Mouse (Mus musculus) myocyte (in vitro differentiated cells): ENCODE measurements at regions not wholly inside any gene's neighbourhood (a gene's known extent, or its start where the extent isn't known, plus 50 kb on each side); places are given as distances from the start of the nearest gene placed in this dataset.

Experiments used
- H3K27me3 ChIP-seq: one replicate; pipeline ENCODE4 v1.6.1; 2011; ENCODE audit not compliant: control insufficient read depth, insufficient read depth, insufficient read length
- H3K36me3 ChIP-seq: one replicate; pipeline ENCODE4 v1.6.1; 2011; ENCODE audit not compliant: control insufficient read depth, insufficient read depth
- H3K4me2 ChIP-seq: one replicate; pipeline ENCODE4 v1.6.1; 2011; ENCODE audit warnings: low read depth, control low read depth
- H3K4me3 ChIP-seq: one replicate; pipeline ENCODE4 v1.5.1; 2011; ENCODE audit warnings: mild to moderate bottlenecking, control low read depth, moderate library complexity
- H3K79me2 ChIP-seq: one replicate; pipeline ENCODE4 v1.6.1; 2011; ENCODE audit not compliant: control insufficient read depth, insufficient read depth
- H3ac ChIP-seq: one replicate; pipeline ENCODE4 v1.6.1; 2011; ENCODE audit not compliant: control insufficient read depth, insufficient read length
- CEBPB ChIP-seq: IDR thresholded peaks from 2 replicates; pipeline ENCODE4 v1.6.1; 2011; ENCODE audit warnings: mild to moderate bottlenecking, moderate library complexity; ENCODE audit not compliant: poor library complexity, insufficient read depth, severe bottlenecking
- E2F4 ChIP-seq: IDR thresholded peaks from one replicate; pipeline ENCODE4 v1.6.1; 2011; ENCODE audit warnings: mild to moderate bottlenecking, control low read depth, moderate library complexity; ENCODE audit not compliant: insufficient read depth
- MAX ChIP-seq: IDR thresholded peaks from one replicate; pipeline ENCODE4 v1.6.1; 2011; ENCODE audit warnings: low read depth, mild to moderate bottlenecking, control low read depth
- MYOD1 ChIP-seq, 3 experiments: IDR thresholded peaks; one replicate each; pipeline ENCODE4 v1.6.1; 2011; ENCODE audit warnings: control low read depth in 2 of 3, low read depth in 2 of 3, mild to moderate bottlenecking in 2 of 3, moderate library complexity in 1 of 3; ENCODE audit not compliant: insufficient read length in 2 of 3, control insufficient read depth in 1 of 3
- MYOG ChIP-seq, 3 experiments: IDR thresholded peaks; one replicate each; pipeline ENCODE4 v1.6.1; 2011; ENCODE audit warnings: control low read depth in 2 of 3, low read depth in 2 of 3, mild to moderate bottlenecking in 2 of 3; ENCODE audit not compliant: insufficient read length in 2 of 3, control insufficient read depth in 1 of 3, insufficient read depth in 1 of 3
- POLR2A ChIP-seq: IDR thresholded peaks from one replicate; pipeline ENCODE4 v1.6.1; 2011; ENCODE audit warnings: low read depth, mild to moderate bottlenecking, control low read depth, moderate library complexity; ENCODE audit not compliant: insufficient read length
- POLR2AphosphoS2 ChIP-seq: IDR thresholded peaks from one replicate; pipeline ENCODE4 v1.6.1; 2011; ENCODE audit warnings: low read depth, control low read depth; ENCODE audit not compliant: insufficient read length
- REST ChIP-seq: IDR thresholded peaks from one replicate; pipeline ENCODE4 v1.6.1; 2011; ENCODE audit warnings: mild to moderate bottlenecking, control low read depth, moderate library complexity; ENCODE audit not compliant: insufficient read depth, insufficient read length
- SRF ChIP-seq: IDR thresholded peaks from one replicate; pipeline ENCODE4 v1.6.1; 2011; ENCODE audit warnings: low read depth; ENCODE audit not compliant: control insufficient read depth, insufficient read length
- TCF12 ChIP-seq: IDR thresholded peaks from one replicate; pipeline ENCODE4 v1.6.1; 2011; ENCODE audit warnings: mild to moderate bottlenecking, control low read depth; ENCODE audit not compliant: poor library complexity, insufficient read depth, severe bottlenecking
- TCF3 ChIP-seq: IDR thresholded peaks from one replicate; pipeline ENCODE4 v1.6.1; 2011; ENCODE audit warnings: low read depth, control low read depth; ENCODE audit not compliant: insufficient read length
- USF1 ChIP-seq: IDR thresholded peaks from one replicate; pipeline ENCODE4 v1.6.1; 2011; ENCODE audit warnings: low read depth, mild to moderate bottlenecking, control low read depth, moderate library complexity

DNA sequence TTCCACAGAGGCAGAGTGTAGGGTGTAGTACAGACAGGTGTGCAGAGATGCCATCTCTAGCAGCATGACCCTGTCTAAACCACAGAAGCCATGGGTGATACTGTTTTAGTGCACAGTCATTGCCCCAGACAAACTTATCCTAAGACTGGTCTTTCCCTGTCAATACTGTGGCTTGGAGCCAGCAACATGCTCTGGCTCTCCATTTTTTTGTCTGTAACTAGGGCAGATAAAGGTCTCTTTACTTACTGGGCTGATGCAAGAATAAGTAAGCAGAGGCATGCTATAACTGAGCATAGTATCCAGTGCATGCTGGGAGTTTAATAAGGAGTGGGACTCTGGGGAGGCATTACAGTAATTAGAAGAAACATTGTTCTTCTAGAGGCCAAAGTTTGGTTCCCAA is 267.0 kb downstream of the Wdr72 start:
- TF ChIP-seq SRF (no peak), MYOG (IDR thresholded peaks at IDR 0.05; ENCODE audit: control insufficient read depth in 1 of 3, insufficient read depth in 1 of 3, insufficient read length in 2 of 3, low read depth in 2 of 3) (no peak), POLR2AphosphoS2 (no peak), E2F4 (no peak), CEBPB (no peak), POLR2A (no peak), MAX (no peak), REST (no peak), MYOD1 (IDR thresholded peaks at IDR 0.05; ENCODE audit: control insufficient read depth in 1 of 3, insufficient read length in 2 of 3, low read depth in 2 of 3) (no peak), USF1 (no peak)
- no peak overlapping the region for H3K4me2 ChIP-seq
- no peaks in the 10 kb centered on the region for H3K79me2 ChIP-seq
- no peaks in the 10 kb centered on the region for H3K27me3 ChIP-seq
- H3K36me3 ChIP-seq: no peaks in the 10 kb centered on the region
- no peak overlapping the region for H3ac ChIP-seq
- no peak overlapping the region for H3K4me3 ChIP-seq

DNA sequence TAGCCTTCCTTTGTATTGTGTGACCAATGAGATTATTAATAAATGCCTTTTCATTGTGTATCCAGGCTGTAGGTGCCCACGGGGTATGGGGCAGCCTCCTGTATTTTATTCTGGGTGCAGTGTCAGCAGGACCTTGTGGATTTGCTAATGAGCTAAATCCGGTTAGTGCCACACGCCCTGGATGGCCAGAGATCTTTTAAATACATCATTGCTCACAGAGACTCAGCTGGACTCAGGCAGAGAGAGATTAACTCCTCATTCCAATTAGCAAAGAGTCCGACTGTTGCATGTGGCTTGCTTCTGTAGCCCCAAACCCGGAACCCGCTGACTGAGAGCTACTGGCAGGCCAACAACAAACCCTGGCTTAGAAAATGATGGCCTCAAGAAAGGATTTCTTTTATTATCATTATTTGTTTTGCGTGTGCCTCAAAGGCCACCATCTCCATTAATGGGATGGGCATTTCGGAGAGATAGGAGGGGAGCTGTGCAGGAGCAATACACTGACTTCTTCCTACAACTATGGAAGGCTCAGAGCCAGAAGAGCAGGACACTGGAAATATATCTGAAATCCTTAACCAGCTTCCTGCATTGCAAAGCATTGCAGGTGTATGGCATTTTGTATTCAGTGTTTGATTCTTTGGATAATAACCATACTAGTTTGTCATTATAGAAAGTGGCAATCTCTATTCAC is 274.2 kb downstream of the Wdr72 start:
- Histone ChIP-seq H3ac (no peak overlapping the region), H3K4me3 (no peak overlapping the region), H3K79me2 (no peaks in the 10 kb centered on the region), H3K36me3 (no peaks in the 10 kb centered on the region), H3K27me3 (no peaks in the 10 kb centered on the region), H3K4me2 (no peak overlapping the region)
- TF ChIP-seq REST (no peak), TCF3 (no peak), MYOD1 (IDR thresholded peaks at IDR 0.05; ENCODE audit: control insufficient read depth in 1 of 3, insufficient read length in 2 of 3, low read depth in 2 of 3) (no peak), MYOG (IDR thresholded peaks at IDR 0.05; ENCODE audit: control insufficient read depth in 1 of 3, insufficient read depth in 1 of 3, insufficient read length in 2 of 3, low read depth in 2 of 3) (no peak), POLR2AphosphoS2 (no peak), E2F4 (no peak), TCF12 (no peak), USF1 (no peak), MAX (no peak), POLR2A (no peak), SRF (no peak), CEBPB (no peak)

DNA sequence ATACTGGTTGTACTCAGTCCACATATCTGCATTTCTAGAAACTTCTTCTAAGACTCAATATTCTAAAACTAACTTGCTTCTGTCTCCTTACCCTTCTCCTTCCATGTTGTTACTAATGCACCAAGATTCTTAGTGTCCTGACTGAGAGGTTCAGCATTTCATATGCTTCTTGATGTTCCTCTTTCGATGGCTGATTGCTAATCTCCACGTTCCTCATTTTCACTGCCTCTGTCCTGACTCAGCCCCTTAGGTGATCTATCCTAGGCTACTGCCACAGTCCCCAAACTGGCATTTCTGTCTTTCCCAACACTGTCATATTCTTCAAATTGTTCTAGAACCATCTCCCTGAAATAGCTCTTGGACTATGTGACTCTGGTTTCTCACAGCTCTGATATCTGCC is 315.4 kb downstream of the Wdr72 start:
- Histone ChIP-seq H3K4me2 (no peak overlapping the region), H3K27me3 (no peaks in the 10 kb centered on the region), H3K36me3 (no peaks in the 10 kb centered on the region), H3K79me2 (no peaks in the 10 kb centered on the region), H3ac (no peak overlapping the region), H3K4me3 (no peak overlapping the region)
- TF ChIP-seq MYOD1 (IDR thresholded peaks at IDR 0.05; ENCODE audit: control insufficient read depth in 1 of 3, insufficient read length in 2 of 3, low read depth in 2 of 3) (no peak), REST (no peak), TCF3 (no peak), USF1 (no peak), POLR2A (no peak), TCF12 (no peak), SRF (no peak), MYOG (IDR thresholded peaks at IDR 0.05; ENCODE audit: control insufficient read depth in 1 of 3, insufficient read depth in 1 of 3, insufficient read length in 2 of 3, low read depth in 2 of 3) (no peak), E2F4 (no peak), POLR2AphosphoS2 (no peak)

DNA sequence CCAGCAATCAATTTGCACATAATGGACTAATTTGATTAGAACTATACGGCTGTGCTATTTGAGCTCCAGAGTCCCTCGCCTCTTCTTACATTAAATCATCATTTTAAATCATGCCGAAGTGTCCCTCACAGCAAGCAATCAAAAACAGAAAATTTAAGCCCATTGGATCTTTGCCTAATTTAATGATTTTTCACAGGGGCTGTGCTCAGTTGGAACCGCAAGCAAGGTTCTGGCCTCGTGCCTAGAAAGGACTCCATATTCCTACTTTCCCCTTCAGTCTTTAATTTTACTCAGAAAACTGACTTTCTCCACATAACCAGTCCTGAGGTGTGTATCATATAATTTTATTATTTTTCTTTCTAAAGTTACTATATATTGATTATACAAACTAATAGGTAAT is 339.8 kb downstream of the Wdr72 start:
- no peaks in the 10 kb centered on the region for H3K27me3 ChIP-seq
- no peaks in the 10 kb centered on the region for H3K36me3 ChIP-seq
- H3K4me3 ChIP-seq: no peak overlapping the region
- no peak overlapping the region for H3K4me2 ChIP-seq
- no peak for TF ChIP-seq CEBPB
- H3ac ChIP-seq: no peak overlapping the region
- no peaks in the 10 kb centered on the region for H3K79me2 ChIP-seq

DNA sequence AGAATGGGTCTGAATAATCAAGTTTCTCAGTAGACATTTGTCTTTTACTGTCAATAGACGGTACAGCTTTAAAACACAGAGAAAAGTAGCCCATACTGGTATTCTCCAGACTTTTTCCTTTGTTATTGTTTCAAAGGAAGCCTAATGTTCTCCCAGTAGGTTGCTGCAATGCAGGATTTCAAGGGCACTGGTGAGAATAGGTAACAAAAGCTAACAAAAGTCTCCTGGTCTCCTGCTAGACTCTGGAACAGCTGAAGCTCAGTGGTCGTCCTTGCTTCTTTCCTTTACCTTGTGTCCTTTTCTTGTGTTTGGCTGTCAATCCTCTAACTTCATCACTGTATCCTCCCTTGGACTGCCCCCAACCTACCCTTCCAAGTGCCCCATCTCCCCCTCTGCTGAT is 350.9 kb downstream of the Wdr72 start:
- TF ChIP-seq MYOG (IDR thresholded peaks at IDR 0.05; ENCODE audit: control insufficient read depth in 1 of 3, insufficient read depth in 1 of 3, insufficient read length in 2 of 3, low read depth in 2 of 3) (no peak), MYOD1 (IDR thresholded peaks at IDR 0.05; ENCODE audit: control insufficient read depth in 1 of 3, insufficient read length in 2 of 3, low read depth in 2 of 3) (no peak), MAX (no peak), TCF3 (no peak), POLR2AphosphoS2 (no peak), USF1 (no peak), REST (no peak), TCF12 (no peak), POLR2A (no peak), CEBPB (no peak), E2F4 (no peak), SRF (no peak)
- Histone ChIP-seq H3K27me3 (no peaks in the 10 kb centered on the region), H3K4me2 (no peak overlapping the region), H3K4me3 (no peak overlapping the region), H3K79me2 (no peaks in the 10 kb centered on the region), H3K36me3 (no peaks in the 10 kb centered on the region), H3ac (no peak overlapping the region)
